In the genomic region with DNA sequence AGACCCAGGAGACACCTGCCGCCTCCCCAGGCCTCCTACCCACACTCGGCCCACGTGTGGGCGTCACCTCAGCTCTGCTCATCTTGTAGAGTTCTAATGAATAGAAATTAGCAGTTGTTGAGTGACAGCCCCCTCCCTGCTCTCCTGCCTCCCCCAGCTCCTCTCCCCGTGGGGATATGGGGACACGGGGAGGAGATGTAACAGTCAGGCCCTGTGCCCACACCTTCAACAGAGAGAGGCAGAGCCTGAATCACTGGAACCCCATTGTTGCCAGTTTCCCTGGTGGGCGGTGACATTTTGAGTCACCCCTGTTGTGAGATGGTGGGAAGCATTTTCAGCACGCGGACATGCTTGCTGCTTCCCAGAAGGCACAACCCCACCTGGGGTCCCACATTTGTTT, we compare ENCODE assay signal across 24 mouse cellular contexts. TPM values are rescaled to one million over a fixed set of nuclear protein-coding genes. Genes with fewer than 3 reads are reported as not detected.
DNase-seq lines count a peak whose midpoint lies in the region; ATAC-seq lines count a peak whose summit lies in the region.
"Had no signal": no experiment of that assay in that cellular context is flagged by ENCODE, and none has a peak within 500 bp of the region (broad histone marks: within the 10 kb centered on the region; RNA-seq: fewer than 3 reads in every experiment).

No protein-coding gene starts in this region.

- peak; percentile 59 to 78 for DNase-seq in frontal cortex, adult 2 months (ENCODE audit: extremely low spot score in 1 of 2, low spot score in 1 of 2)
- no peak for DNase-seq in frontal cortex, postnatal 25 days (ENCODE audit: low spot score in 2 of 2)
- DNase-seq in ZHBTc4 (ENCODE audit: low read depth, low spot score), result peak; percentile 30
- peak; percentile 67 to 87 for DNase-seq in left cerebral cortex, adult 9 months (ENCODE audit: low spot score in 2 of 2)
- DNase-seq in spleen, adult 12 weeks (ENCODE audit: low spot score), result no peak
- DNase-seq in c-Kit-positive CD71-positive TER-119-positive erythroid progenitor cells, embryonic 14.5 days (ENCODE audit: low spot score), result no peak
- DNase-seq: adrenal gland, adult 2 months; adrenal gland, postnatal 25 days; cerebellum, adult 11 months; cerebellum, adult 8-10 months; embryo, embryonic 11 days; gastrocnemius, postnatal 36 days; heart, adult 11 months; heart, postnatal 10 days; heart, postnatal 4 days had no signal

- H3K36me3 ChIP-seq in midbrain, embryonic 16.5 days (ENCODE audit: control insufficient read depth, insufficient read depth, low read length), result peaks cover 8% of the 10 kb centered on the region; the same call in 1 of the 2 replicates
- peaks cover 45% of the 10 kb centered on the region for H3K36me3 ChIP-seq in midbrain, embryonic 13.5 days

- H3K4me1 ChIP-seq in midbrain, embryonic 16.5 days (ENCODE audit: control insufficient read depth, insufficient read depth, low read length), result peaks cover 21% of the 10 kb centered on the region
- peaks cover 82% of the 10 kb centered on the region for H3K4me1 ChIP-seq in midbrain, embryonic 13.5 days (replicated peaks)
- H3K4me1 ChIP-seq: embryonic facial prominence, embryonic 15.5 days had no signal

- H3K4me3 ChIP-seq in midbrain, embryonic 16.5 days (ENCODE audit: low read depth, low read length), result no peak overlapping the region
- no peak overlapping the region for H3K4me3 ChIP-seq in midbrain, embryonic 13.5 days (replicated peaks)
- H3K4me3 ChIP-seq: embryonic facial prominence, embryonic 15.5 days; erythroblast, embryonic 14.5 days; forebrain, embryonic 10.5 days; forebrain, embryonic 15.5 days; hindbrain, embryonic 12.5 days had no signal

- no peak overlapping the region for H3K27ac ChIP-seq in midbrain, embryonic 16.5 days (ENCODE audit: low read length)
- H3K27ac ChIP-seq in midbrain, embryonic 13.5 days, result no peak overlapping the region
- H3K27ac ChIP-seq: embryonic facial prominence, embryonic 15.5 days; forebrain, embryonic 10.5 days; hindbrain, embryonic 12.5 days had no signal

- H3K4me2 ChIP-seq in midbrain, embryonic 16.5 days (ENCODE audit: low read length), result no peak overlapping the region
- no peak overlapping the region for H3K4me2 ChIP-seq in midbrain, embryonic 13.5 days (replicated peaks)
- H3K4me2 ChIP-seq: embryonic facial prominence, embryonic 15.5 days; forebrain, embryonic 15.5 days; hindbrain, embryonic 12.5 days had no signal

- peak overlapping the region; percentile 17; the same call in 1 of the 2 replicates for H3K9ac ChIP-seq in midbrain, embryonic 16.5 days (ENCODE audit: low read depth, low read length)
- no peak overlapping the region for H3K9ac ChIP-seq in midbrain, embryonic 13.5 days (replicated peaks)
- H3K9ac ChIP-seq: embryonic facial prominence, embryonic 15.5 days; forebrain, embryonic 15.5 days; hindbrain, embryonic 12.5 days had no signal

- H3K9me3 ChIP-seq in midbrain, embryonic 16.5 days (replicated peaks; ENCODE audit: control insufficient read depth, low read length, poor library complexity, severe bottlenecking), result no peaks in the 10 kb centered on the region
- no peaks in the 10 kb centered on the region for H3K9me3 ChIP-seq in midbrain, embryonic 13.5 days
- H3K9me3 ChIP-seq: embryonic facial prominence, embryonic 15.5 days; forebrain, embryonic 10.5 days; forebrain, embryonic 15.5 days; hindbrain, embryonic 12.5 days had no signal

- no peak for ATAC-seq in midbrain, embryonic 16.5 days
- no peak for ATAC-seq in midbrain, embryonic 13.5 days
- ATAC-seq: forebrain, embryonic 15.5 days; hindbrain, embryonic 16.5 days had no signal

- 70% methylated on average over 9 of the region's 9 CpGs for WGBS in midbrain, embryonic 16.5 days
- 79% methylated on average over 9 of the region's 9 CpGs for WGBS in midbrain, embryonic 13.5 days

- H3K27me3 ChIP-seq in midbrain, embryonic 16.5 days (ENCODE audit: control insufficient read depth, insufficient read depth, low read depth, low read length), result no peaks in the 10 kb centered on the region
- peaks cover 57% of the 10 kb centered on the region for H3K27me3 ChIP-seq in midbrain, embryonic 13.5 days
- H3K27me3 ChIP-seq: embryonic facial prominence, embryonic 15.5 days; forebrain, embryonic 15.5 days had no signal

RNA-seq across cellular contexts. Expression of gene Pipox, which starts 32.9 kb away (rescaled TPM):
- 7.0 and 8.6 TPM in 2 replicates for polyA plus RNA-seq in frontal cortex, adult 2 months (2012; rRNA removed)
- polyA plus RNA-seq in midbrain, embryonic 16.5 days (2015; fragmentation: Nextera tagmentation; extraction: Ambion mirVana), result 6.0 and 7.5 TPM in 2 replicates
- polyA plus RNA-seq in midbrain, embryonic 13.5 days (2015; fragmentation: Nextera tagmentation; extraction: Ambion mirVana), result 8.6 and 11.0 TPM in 2 replicates
- polyA plus RNA-seq: C2C12; erythroblast, embryonic 14.5 days had no signal

Comparison
In these comparisons a context has a peak if more than half of its experiments do, and no peak if none do; other contexts are left out.
1. DNase-seq: peak in frontal cortex, adult 2 months (2 of 2), ZHBTc4 (single experiment) and left cerebral cortex, adult 9 months (2 of 2); none in frontal cortex, postnatal 25 days (0 of 2), spleen, adult 12 weeks (single experiment) and c-Kit-positive CD71-positive TER-119-positive erythroid progenitor cells, embryonic 14.5 days (single experiment).